Mouse (Mus musculus) adrenal gland, postnatal 4 days (tissue): ENCODE results near the gene Smpd1. TPM values are rescaled to one million over a fixed set of nuclear protein-coding genes. Genes with fewer than 3 reads are reported as not detected.

ENCODE experiments used
- total RNA-seq, 2 experiments: library from RNA; stranded (reverse); gene quantifications; 2 replicates each; pipeline ENCODE4 v1.2.3; 2021

Smpd1 gene
- total RNA-seq, 2 experiments from 2014 or later: 39.4 to 40.3 TPM

Other genes with a start within 250 kb of the Smpd1 start
- gene Olfr689, start 243.2 kb upstream of the Smpd1 start, total RNA-seq: not detected
- gene Olfr690, start 220.3 kb upstream of the Smpd1 start, total RNA-seq: not detected
- not detected for gene Olfr691, start 212.1 kb upstream of the Smpd1 start, total RNA-seq
- not detected for gene Olfr692, start 186.1 kb upstream of the Smpd1 start, total RNA-seq
- gene Gm5901, start 179.3 kb upstream of the Smpd1 start, total RNA-seq: not detected
- gene Fam160a2, start 154.3 kb upstream of the Smpd1 start, total RNA-seq: 10 to 100 TPM; 35.0 to 41.9 TPM
- not detected for gene Cnga4, start 149.8 kb upstream of the Smpd1 start, total RNA-seq
- under 1 TPM; 0.22 to 0.23 TPM for gene Cckbr, start 128.6 kb upstream of the Smpd1 start, total RNA-seq
- gene Cavin3, start 72.1 kb upstream of the Smpd1 start, total RNA-seq: 10 to 100 TPM; 53.5 to 56.8 TPM
- 10 to 100 TPM; 36.8 to 42.3 TPM for gene Apbb1, start 27.3 kb downstream of the Smpd1 start, total RNA-seq
- gene Hpx, start 45.8 kb downstream of the Smpd1 start, total RNA-seq: 100 to 1,000 TPM in 1 of 2 experiments, 10 to 100 TPM in 1; 10.6 to 269 TPM
- 10 to 100 TPM; 51.4 to 56.7 TPM for gene Trim3, start 79.2 kb downstream of the Smpd1 start, total RNA-seq
- gene Timm10b, start 85.7 kb downstream of the Smpd1 start, total RNA-seq: 100 to 1,000 TPM; 115 to 116 TPM
- gene Arfip2, start 86.1 kb downstream of the Smpd1 start, total RNA-seq: 10 to 100 TPM; 74.7 to 80.7 TPM
- gene Gm45799, start 86.2 kb downstream of the Smpd1 start, total RNA-seq: 10 to 100 TPM in 1 of 2 experiments, 1 to 10 TPM in 1; 8.5 to 12.2 TPM
- 1 to 10 TPM; 5.9 to 7.1 TPM for gene Dnhd1, start 96.5 kb downstream of the Smpd1 start, total RNA-seq
- 100 to 1,000 TPM; 145 to 148 TPM for gene Ilk, start 182.2 kb downstream of the Smpd1 start, total RNA-seq
- 10 to 100 TPM; 21.0 to 21.2 TPM for gene Rrp8, start 183.0 kb downstream of the Smpd1 start, total RNA-seq
- 100 to 1,000 TPM; 161 to 175 TPM for gene Taf10, start 190.0 kb downstream of the Smpd1 start, total RNA-seq
- 10 to 100 TPM; 85.0 to 95.7 TPM for gene Tpp1, start 197.9 kb downstream of the Smpd1 start, total RNA-seq
- 10 to 100 TPM; 23.7 to 29.4 TPM for gene Dchs1, start 233.3 kb downstream of the Smpd1 start, total RNA-seq